Mouse (Mus musculus) liver, adult 2 months (tissue): Measurements from ENCODE around the gene Zfp811.

Source experiments
- CTCF ChIP-seq: fragments of 200-500 bp; IDR thresholded peaks from 2 replicates; pipeline ENCODE4 v1.5.1; 2011; ENCODE audit warnings: low read depth, low read length, control low read depth
- POLR2A ChIP-seq: fragments of 200-500 bp; IDR thresholded peaks from 2 replicates; pipeline ENCODE4 v1.6.1; 2011; ENCODE audit warnings: low read length, control low read depth; ENCODE audit not compliant: insufficient read depth; ENCODE audit errors: extremely low read depth

DNA sequence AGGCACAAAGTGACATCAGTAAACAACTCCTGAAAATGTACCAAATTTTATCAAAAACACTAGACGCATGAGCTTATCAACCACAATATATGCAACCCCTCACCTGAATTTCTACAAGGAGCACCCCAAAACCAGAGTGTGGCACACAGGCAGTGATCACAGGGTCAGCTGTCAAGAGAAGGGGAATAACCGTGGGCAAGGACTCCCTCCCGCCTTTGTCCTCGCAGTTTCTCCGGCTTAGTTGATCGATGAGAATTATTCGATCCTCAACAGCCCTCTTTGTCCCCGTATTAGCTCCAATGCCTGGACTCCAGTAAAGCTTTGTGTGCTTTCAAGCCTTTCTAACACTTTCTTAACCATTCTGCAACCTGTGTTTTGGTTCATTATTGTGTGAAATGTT is 810 bp downstream of the Zfp811 start:
- TF ChIP-seq CTCF (no peak), POLR2A (no peak)
